Mouse (Mus musculus) erythroid progenitor cell, adult 5-6 weeks (primary cell): Measurements from ENCODE around the gene Olfr982. TPM values are rescaled to one million over a fixed set of nuclear protein-coding genes. Genes with fewer than 3 reads are reported as not detected.

Experiments used
- ATAC-seq: replicated peaks from 2 replicates; pipeline ENCODE4 v1.8.0; 2016; ENCODE audit warnings: moderate number of reproducible peaks, mild to moderate bottlenecking, moderate TSS enrichment, inconsistent platforms; ENCODE audit not compliant: poor library complexity, low FRiP score, severe bottlenecking
- total RNA-seq, 2 experiments: library from RNA; stranded (forward) in 1 of 2; stranded (reverse) in 1 of 2; fragments of 150-400 nt in 1 of 2; fragments of 186-747, 209-891 nt in 1 of 2; gene quantifications; 2 replicates each; pipeline versions ENCODE4 v1.2.3 to v1.2.4; 2015 to 2017; ENCODE audit warnings: low replicate concordance in 2 of 2

The Olfr982 gene
- not detected in 2 replicates for total RNA-seq (2015; ENCODE audit: low replicate concordance)
- total RNA-seq (2017; ENCODE audit: low replicate concordance): not detected in 2 replicates

DNA sequence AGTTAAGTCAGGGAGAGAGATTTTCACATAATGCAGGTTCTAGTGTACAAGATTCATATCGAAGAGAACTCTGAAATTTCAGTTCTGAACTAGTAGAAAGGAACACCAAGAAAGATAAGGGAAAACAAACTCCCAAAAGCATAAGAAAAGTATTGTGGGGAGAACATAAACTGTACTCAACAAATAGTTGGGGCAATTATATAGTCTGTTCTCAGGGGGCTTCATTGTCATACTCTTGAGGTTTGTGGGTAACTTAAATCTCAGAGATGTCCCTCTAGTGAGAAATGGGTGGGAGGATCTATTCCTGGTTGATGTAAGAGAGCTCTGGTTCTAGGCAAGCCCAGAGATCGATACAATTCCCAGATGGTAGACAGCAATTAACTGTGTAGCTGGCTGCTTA is at the start of gene Olfr982:
Gene Olfr982 (plus strand): TSS at position 301 of the 400 bp plus-strand sequence.
- no peak for ATAC-seq

DNA sequence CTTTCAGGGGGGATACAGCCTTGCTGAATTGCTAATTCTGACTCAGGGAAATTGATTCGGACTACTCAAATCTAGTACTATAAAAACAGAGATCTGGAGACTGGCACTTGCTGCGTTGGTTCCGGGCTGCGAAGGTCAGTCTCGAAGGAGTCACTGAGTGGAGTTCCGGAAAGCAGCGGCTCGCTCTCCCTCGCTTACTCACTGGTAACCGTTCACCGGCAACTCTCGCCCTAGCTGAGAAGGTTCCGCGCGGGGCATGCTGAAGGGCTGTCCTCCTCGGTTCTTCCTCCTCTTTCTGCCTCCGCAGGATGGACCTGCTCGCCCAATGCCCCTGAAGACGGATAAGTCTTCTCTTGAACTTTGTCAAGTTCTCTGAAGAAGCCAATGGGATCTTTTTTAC is 23.5 kb upstream of the Olfr982 start:
- ATAC-seq: no peak

DNA sequence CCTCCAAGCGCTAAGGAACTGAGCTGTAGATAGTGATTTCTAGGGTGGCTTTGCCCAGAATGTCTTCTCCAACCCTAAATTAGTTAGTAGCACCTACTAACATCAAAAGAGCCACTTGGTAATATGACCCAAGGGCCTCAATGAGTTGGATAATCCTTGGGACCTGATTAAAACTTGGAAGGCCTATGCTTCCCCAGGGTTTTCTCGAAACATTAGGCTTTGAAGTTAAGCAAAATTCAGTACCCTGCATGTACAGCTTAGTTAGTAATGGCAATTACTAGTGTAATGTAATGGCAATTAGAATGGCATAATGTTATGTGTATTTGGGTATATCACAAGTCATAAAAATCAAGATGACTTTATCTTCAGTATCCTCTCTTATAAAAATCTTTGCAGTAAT is 19.9 kb downstream of the Olfr982 start, which contains the start of gene Olfr983:
Gene Olfr983 (minus strand): TSS at position 101 of the 400 bp plus-strand sequence.
- ATAC-seq: no peak

DNA sequence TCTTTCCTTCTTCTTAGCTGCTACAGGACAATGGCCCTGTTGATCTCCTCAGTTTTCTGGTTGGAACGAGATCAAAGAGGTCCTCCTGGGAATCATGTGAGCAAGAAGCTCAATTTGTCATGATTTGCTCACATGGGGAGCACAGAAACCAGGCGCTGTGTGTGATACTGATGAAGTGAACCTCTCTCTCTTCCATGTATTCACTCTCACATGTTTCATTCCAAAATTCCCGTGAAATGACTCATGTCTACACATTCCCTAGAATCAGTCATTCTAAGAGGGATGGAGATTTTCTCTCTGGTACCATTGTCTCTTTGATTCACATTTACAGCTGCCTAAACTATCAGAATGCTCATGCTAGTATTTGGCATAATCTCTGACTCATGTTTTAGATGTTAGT is 21.1 kb downstream of the Olfr982 start:
- ATAC-seq: no peak

DNA sequence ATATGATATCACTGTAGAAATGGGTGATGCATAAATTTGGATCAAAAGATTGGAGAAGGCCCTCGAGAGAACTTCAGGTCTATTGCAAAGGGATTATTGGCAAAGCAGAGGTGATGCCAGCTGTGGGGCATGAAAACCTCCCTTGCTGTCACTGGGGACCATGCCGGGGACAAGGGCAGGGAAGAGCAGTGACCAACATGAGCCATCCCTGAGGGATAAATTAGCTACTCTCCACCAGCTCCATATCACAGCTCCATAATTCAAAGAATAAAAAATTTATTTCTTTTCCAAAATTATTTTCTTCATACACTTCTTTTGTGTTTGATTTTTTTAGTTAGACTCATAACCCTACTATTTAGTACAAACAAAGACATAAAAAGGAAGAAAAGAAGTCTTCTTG is 40.5 kb downstream of the Olfr982 start, which contains the start of gene Olfr984:
Gene Olfr984 (minus strand): TSS at position 101 of the 400 bp plus-strand sequence.
- no peak for ATAC-seq

DNA sequence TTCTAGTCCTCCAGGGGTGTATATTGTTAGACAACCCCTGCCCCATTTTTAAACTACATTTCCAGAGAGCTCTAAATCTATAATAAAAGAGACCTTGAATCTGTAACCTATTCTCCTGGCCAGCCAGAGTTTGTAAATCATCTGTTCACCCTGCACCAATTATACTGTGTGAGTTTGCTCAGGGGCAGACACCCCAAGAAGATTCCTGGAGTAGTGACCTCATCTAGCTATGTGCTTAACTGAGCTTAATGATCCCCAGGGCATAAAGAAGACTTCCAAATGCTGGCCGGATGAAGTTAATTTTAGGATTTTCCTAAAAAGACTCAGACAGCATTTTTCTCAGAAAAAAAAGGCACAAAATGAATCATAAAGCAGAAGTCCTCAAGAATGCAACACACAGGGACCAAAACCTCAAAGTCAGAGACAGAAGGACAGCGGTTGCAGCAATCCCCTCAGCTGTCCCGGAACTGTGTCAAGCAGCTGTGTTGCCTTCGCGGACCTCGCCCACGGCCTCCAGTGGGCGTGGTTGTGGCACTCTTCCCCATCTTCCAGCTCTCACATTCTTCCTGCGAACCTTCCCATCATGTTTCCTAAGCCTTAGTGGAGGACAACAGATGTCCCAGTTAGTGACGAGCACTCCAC is 43.1 kb downstream of the Olfr982 start:
- ATAC-seq: no peak

DNA sequence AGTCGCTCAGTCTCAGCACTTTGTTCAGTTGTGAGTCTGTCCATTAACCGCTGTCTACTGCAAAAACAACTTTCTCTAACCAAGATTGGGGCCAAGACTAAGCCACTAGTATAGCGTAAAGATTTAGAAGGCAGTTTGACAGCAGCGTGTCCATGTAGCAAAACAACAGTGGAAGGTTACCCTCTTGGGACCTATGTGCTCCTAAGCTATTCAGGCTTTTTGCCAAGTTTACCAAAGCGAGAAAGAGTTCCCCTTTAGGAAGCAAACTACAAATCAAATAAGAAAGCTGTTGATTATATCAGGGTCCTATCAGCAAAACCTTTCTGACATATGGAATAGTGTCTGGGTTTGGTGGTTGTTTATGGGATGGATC is 43.6 kb downstream of the Olfr982 start:
- ATAC-seq: no peak

Other genes with a start within 250 kb of the Olfr982 start
- not detected in 2 replicates for gene Olfr971, start 237.0 kb upstream of the Olfr982 start, total RNA-seq (2015; ENCODE audit: low replicate concordance)
- not detected in 2 replicates for gene Olfr971, start 237.0 kb upstream of the Olfr982 start, total RNA-seq (2017; ENCODE audit: low replicate concordance)
- gene Olfr972, start 207.4 kb upstream of the Olfr982 start, total RNA-seq (2015; ENCODE audit: low replicate concordance): not detected in 2 replicates
- gene Olfr972, start 207.4 kb upstream of the Olfr982 start, total RNA-seq (2017; ENCODE audit: low replicate concordance): not detected in 2 replicates
- gene Olfr229, start 166.5 kb upstream of the Olfr982 start, total RNA-seq (2015; ENCODE audit: low replicate concordance): not detected in 2 replicates
- gene Olfr229, start 166.5 kb upstream of the Olfr982 start, total RNA-seq (2017; ENCODE audit: low replicate concordance): not detected in 2 replicates
- gene Olfr974, start 136.3 kb upstream of the Olfr982 start, total RNA-seq (2015; ENCODE audit: low replicate concordance): not detected in 2 replicates
- gene Olfr974, start 136.3 kb upstream of the Olfr982 start, total RNA-seq (2017; ENCODE audit: low replicate concordance): not detected in 2 replicates
- not detected in 2 replicates for gene Olfr975, start 121.8 kb upstream of the Olfr982 start, total RNA-seq (2015; ENCODE audit: low replicate concordance)
- not detected in 2 replicates for gene Olfr975, start 121.8 kb upstream of the Olfr982 start, total RNA-seq (2017; ENCODE audit: low replicate concordance)
- not detected in 2 replicates for gene Olfr976, start 112.7 kb upstream of the Olfr982 start, total RNA-seq (2015; ENCODE audit: low replicate concordance)
- not detected in 2 replicates for gene Olfr976, start 112.7 kb upstream of the Olfr982 start, total RNA-seq (2017; ENCODE audit: low replicate concordance)
- gene Olfr978, start 81.7 kb upstream of the Olfr982 start, total RNA-seq (2015; ENCODE audit: low replicate concordance): not detected in 2 replicates
- gene Olfr978, start 81.7 kb upstream of the Olfr982 start, total RNA-seq (2017; ENCODE audit: low replicate concordance): not detected in 2 replicates
- gene Olfr979, start 70.4 kb upstream of the Olfr982 start, total RNA-seq (2015; ENCODE audit: low replicate concordance): not detected in 2 replicates
- not detected in 2 replicates for gene Olfr979, start 70.4 kb upstream of the Olfr982 start, total RNA-seq (2017; ENCODE audit: low replicate concordance)
- gene Olfr980, start 64.2 kb upstream of the Olfr982 start, total RNA-seq (2015; ENCODE audit: low replicate concordance): not detected in 2 replicates
- gene Olfr980, start 64.2 kb upstream of the Olfr982 start, total RNA-seq (2017; ENCODE audit: low replicate concordance): 1.2 TPM in 1 of 2 replicates, not detected in the other
- not detected in 2 replicates for gene Olfr981, start 52.4 kb upstream of the Olfr982 start, total RNA-seq (2015; ENCODE audit: low replicate concordance)
- gene Olfr981, start 52.4 kb upstream of the Olfr982 start, total RNA-seq (2017; ENCODE audit: low replicate concordance): not detected in 2 replicates
- gene Olfr983, start 19.8 kb downstream of the Olfr982 start, total RNA-seq (2015; ENCODE audit: low replicate concordance): not detected in 2 replicates
- gene Olfr983, start 19.8 kb downstream of the Olfr982 start, total RNA-seq (2017; ENCODE audit: low replicate concordance): not detected in 2 replicates
- gene Olfr984, start 40.4 kb downstream of the Olfr982 start, total RNA-seq (2015; ENCODE audit: low replicate concordance): not detected in 2 replicates
- gene Olfr984, start 40.4 kb downstream of the Olfr982 start, total RNA-seq (2017; ENCODE audit: low replicate concordance): not detected in 2 replicates
- not detected in 2 replicates for gene Olfr985, start 56.4 kb downstream of the Olfr982 start, total RNA-seq (2015; ENCODE audit: low replicate concordance)
- not detected in 2 replicates for gene Olfr985, start 56.4 kb downstream of the Olfr982 start, total RNA-seq (2017; ENCODE audit: low replicate concordance)
- gene Tmem225, start 74.3 kb downstream of the Olfr982 start, total RNA-seq (2015; ENCODE audit: low replicate concordance): not detected in 2 replicates
- gene Tmem225, start 74.3 kb downstream of the Olfr982 start, total RNA-seq (2017; ENCODE audit: low replicate concordance): not detected in 2 replicates
- gene Olfr986, start 107.1 kb downstream of the Olfr982 start, total RNA-seq (2015; ENCODE audit: low replicate concordance): not detected in 2 replicates
- gene Olfr986, start 107.1 kb downstream of the Olfr982 start, total RNA-seq (2017; ENCODE audit: low replicate concordance): not detected in 2 replicates
- 0.36 TPM in 1 of 2 replicates, not detected in the other for gene Zfp202, start 118.5 kb downstream of the Olfr982 start, total RNA-seq (2015; ENCODE audit: low replicate concordance)
- 0.77 TPM in 1 of 2 replicates, not detected in the other for gene Zfp202, start 118.5 kb downstream of the Olfr982 start, total RNA-seq (2017; ENCODE audit: low replicate concordance)
- not detected in 2 replicates for gene Scn3b, start 195.4 kb downstream of the Olfr982 start, total RNA-seq (2015; ENCODE audit: low replicate concordance)
- not detected in 2 replicates for gene Scn3b, start 195.4 kb downstream of the Olfr982 start, total RNA-seq (2017; ENCODE audit: low replicate concordance)